Mouse (Mus musculus) left cerebral cortex, adult 11 months (tissue): ENCODE results near the gene Gdf7.
A peak's percentile ranks its signal among the peaks of the same experiment; 100 is the strongest.

Experiments
- DNase-seq: peaks from one replicate; pipeline ENCODE4 v3.0.0; 2022; ENCODE audit warnings: low spot score

The Gdf7 gene

DNA sequence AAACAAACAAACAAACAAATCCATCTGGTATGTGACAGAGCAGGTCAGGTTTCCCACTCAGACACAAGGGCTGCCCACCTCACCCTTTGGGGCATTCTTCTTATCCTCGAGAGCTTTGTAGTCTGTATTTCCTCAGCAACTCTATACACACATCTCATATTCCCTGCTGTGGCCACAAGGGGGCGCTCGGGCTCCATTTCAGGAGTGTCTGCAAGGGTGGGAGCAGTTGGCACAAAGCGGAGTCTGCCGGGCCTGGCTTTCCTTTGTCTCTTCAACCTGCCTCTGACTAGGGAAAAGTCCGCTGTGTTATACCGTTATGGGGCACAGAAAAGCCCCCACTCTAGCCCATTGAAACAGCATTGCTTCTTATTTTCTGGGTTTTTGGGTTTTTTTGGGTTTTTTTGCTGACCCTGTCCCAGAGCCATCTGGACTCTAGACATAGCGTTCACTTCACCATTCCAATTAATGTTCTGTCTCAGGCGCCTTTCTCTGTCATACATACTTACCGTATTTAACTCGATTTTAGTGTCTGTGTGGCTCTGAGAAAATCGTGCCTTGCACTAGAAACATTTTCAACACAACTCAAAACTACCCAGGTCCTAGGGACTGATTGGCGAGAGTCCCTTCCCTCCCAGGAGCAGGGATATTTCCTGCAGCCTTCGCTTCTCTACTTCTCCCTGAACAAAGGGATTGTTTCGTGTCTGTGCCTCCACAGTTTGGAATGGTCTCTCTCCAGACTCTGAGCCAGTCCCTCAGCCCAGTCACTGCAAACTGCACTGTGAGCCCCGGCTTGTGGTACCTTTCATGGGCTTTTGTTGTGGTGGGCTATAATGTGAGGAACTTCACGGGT lies 25.3 kb upstream of the Gdf7 start:
- peak; percentile 90 for DNase-seq

DNA sequence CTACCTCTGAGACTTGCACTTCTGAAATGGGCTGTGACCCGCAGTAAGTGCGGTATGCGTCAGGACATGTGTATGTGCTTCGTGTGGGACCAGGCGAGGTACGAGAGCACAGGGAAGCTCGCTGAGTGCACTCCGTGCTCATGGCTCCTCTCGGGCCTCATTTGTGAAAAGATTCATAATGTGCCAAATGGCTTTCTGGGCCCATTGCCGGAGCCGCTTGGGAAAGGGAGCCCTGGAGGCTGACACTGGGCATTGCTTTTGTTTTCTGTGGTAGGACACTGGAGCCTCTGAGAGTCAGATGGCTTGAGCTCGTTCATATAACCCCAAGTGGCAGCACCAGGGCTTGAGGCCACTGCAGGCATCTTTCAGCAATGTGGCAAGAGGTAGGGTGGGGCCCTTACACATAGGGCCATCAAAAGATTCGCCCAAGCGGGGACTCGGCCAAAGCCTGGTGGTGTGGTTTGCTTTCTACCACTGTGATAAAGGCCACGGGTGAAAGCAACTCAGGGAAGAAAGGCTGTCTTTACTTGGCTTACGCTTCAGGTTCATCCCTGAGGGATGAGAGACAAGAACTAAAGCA lies 24.3 kb upstream of the Gdf7 start:
- DNase-seq = peak; percentile 66

- no peak for DNase-seq
Measured at GRCm38 (mm10) chr12:8325245-8325942, 23.6 kb upstream of the Gdf7 start.

DNA sequence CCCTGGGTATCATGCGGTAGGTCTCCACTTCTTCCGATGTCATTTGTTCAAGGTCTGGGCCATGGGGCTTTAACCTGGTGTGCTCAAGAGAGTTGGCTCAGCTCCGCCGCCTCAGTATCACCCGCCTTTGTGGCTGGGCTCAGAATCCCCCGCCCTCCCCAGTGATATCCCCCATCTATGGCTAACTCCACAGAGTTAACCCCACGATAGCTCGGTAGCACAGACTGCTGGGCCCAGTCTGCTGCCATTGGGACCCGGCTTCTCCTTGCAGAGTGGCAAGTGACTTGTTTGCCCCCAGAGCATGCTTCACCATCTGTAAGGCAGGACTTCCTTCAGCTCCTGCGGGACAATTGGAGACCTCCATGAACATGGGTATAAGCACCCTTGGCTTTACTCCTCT lies 22.3 kb upstream of the Gdf7 start:
- DNase-seq = no peak

DNA sequence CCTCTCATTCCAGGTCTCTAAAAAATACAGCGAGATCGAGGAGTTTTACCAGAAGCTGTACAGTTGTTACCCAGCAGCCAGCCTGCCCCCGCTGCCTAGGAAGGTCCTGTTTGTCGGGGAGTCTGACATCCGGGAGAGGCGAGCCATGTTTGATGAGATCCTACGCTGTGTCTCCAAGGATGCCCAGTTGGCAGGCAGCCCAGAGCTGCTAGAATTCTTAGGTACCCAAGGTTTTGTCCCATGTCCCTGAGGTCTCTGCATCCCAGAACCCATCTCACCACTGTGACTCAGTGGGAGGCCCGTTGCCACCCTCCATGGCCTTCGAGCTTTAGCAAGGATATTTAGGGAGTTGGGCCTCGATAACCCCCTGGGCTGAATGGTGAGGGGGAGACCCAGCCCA lies 19.8 kb upstream of the Gdf7 start:
- no peak for DNase-seq

- peak; percentile 74 for DNase-seq
Measured at GRCm38 (mm10) chr12:8320084-8320713, 18.4 kb upstream of the Gdf7 start.

GRCm38 (mm10) chr12:8316541-8316940 lies 14.8 kb upstream of the Gdf7 start:
- no peak for DNase-seq

- no peak for DNase-seq
Measured at GRCm38 (mm10) chr12:8313773-8314172, 12.0 kb upstream of the Gdf7 start.

DNA sequence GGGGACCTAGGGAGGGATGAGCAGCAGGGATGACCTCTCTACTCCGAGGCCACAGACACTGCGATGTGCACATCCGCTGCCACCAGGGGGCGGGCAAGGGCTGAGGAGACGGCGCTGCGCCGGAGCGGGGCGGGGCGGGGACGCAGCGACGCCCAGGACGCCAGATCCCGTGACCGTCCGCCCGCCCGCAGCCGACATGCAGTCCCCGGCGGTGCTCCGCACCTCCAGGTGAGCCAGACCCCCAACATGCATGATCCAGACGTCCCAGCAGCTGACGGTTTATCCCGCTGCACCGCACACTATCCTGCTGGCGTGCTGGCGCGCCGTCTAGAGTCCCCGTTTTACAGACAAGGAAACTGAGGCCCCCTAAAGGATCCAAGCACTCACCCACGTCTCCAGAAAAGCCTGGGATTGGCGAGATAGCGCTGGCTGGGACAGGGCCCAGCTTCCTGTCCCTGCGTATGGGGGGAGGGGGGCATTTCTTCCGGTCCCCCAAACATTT lies 11.6 kb upstream of the Gdf7 start, which contains the start of gene Hs1bp3:
TSS of gene Hs1bp3 (plus strand) at position 163 of the 502 bp plus-strand sequence.
- peak; percentile 76 for DNase-seq

DNA sequence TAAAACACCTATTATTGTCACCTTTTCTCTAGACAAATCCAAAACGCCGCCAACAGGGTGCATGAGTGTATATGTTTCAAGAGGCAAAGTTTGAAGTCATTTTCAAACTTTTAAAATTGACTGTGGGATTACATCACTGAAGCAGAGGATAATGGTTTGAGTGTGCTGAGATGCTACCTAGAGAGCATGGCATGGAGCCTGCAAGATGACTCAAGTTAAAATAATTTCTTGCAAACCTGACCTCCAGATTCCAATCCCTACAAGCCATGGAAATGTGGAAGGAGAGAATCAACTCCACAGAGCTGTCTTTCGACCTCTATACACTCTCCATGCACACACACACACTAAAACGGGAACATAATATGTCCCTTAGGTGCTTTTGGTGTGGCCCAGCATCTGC lies 10.5 kb upstream of the Gdf7 start:
- DNase-seq = no peak

- no peak for DNase-seq
Measured at GRCm38 (mm10) chr12:8310992-8311391, 9.2 kb upstream of the Gdf7 start.

GRCm38 (mm10) chr12:8306910-8307309 lies 5.2 kb upstream of the Gdf7 start:
- no peak for DNase-seq

GRCm38 (mm10) chr12:8306432-8306831 lies 4.7 kb upstream of the Gdf7 start:
- no peak for DNase-seq

- DNase-seq = no peak
Measured at GRCm38 (mm10) chr12:8305258-8305657, 3.5 kb upstream of the Gdf7 start.

DNA sequence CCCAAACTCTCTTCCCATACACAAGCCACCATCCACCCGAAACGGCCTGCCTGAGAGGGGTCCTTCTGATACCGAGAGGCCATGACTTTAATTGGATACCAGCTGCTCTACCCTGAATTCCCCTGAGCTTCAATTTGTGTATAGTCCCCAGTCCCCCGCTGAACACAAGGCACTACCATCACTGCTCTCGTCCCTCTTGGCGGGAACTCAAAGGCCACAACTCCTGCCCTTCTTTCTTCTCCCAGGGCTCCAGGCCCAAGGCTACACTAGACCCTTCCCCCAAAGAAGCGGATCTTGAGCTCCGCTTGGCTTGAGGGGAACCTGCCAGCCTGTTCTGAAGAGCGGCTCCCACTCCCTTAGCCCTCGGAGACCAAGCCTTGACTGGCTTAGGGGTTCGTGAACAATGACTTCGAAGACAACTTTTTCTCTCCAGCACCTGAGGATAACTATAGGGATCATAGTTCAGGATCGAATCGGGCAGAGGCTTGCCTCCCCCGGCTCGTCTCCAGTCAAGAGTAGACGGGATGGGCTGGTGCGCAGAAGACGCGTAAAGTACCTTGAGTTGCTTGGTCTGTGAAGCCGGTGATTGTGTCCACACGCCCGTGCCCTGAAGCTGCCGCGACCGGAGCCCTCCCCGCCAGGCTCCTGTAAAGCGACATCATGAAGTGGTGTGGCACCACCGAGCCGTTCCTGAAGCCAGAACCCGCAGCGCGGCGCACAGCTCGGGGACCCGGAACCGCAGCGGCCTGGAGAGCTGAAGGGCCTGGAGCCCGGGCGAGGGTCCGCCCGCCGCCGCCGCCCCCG lies 541 bp downstream of the Gdf7 start:
- no peak for DNase-seq

- no peak for DNase-seq
Measured at GRCm38 (mm10) chr12:8300521-8300920, 1.2 kb downstream of the Gdf7 start.

- no peak for DNase-seq
Measured at GRCm38 (mm10) chr12:8300111-8300480, 1.7 kb downstream of the Gdf7 start.

DNA sequence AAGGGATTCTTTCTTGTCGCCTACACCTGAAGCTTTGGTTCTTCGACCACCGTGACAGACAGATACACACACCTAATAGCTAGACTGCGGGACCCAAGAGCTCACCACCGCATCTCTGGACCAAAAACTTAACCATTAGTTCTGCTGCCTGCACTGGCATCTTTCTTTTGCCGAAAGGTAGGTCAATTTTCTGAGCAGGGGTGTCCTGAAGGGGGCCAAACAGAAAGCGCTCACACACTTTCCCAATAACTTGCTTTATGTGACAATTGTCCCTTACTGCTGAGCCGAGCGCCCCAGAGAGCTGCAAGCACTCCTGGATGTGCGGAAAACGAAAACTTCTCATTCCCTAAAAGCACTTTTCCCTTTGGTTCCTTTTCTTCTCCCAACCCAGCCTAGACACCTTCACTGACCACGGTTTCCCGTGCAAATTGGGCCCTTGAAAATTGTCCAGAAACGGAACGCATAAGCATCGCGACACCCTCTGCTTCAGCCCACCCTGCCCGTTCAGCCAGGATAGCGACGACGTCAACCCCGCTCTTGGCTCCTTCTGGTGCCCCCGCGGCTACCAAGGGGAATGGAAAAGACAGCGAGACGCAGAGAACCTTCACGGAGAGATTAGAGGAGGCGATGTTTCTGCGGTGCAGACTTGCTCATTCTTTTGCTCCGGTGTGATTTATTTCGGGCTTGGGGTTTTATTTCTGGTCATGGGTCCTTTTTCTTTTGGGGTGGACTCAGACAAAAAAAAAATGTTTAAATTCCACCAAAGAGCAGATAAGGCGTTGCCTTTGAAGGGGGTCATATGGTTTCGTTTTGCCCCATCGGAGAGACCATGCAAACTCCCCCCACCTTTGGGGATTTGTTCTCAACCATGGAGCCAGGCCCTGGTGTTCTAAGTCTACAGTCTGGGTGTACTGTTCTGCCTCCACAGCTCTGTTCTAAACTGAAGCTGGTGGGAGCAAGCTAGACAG lies 2.3 kb downstream of the Gdf7 start:
- no peak for DNase-seq

DNA sequence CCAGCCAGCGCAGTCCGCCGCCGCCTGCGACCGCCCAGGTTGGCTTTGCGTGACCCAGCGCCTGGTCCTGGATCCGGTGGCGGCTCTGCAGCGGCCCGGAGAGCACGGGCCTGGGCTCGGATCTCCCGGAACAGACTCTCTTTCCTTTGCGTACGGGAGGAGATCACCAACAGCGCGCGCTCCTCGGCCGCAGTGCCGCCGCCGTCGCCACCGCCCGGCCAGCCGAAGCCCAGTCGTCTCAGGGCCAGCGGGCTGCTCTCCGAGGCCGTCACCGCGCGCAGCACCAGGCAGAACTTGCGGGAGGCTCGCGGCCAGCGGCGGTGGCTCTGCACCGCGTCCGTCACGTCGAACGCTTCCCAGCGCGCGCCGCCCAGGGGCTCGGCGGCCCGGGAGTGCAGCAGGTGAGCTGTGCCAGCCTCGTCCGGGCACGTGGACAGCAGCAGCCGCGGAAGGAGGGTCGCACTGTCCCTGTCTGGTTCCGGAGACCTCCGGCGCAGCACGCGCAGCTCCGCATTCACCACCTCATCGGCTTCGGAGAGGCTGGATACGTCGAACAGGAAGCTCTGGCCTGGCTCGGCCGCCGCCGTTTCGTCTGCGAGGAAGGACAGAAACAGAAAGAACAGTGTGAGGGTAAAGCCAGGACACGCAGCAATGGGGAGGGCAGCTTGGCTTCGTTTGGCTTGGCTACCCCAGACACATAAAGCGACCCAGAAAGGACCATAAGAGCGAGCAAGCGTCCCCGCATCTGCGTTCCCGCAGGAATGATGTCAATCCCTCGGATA lies 3.2 kb downstream of the Gdf7 start:
- DNase-seq = no peak
